Mouse (Mus musculus) embryonic facial prominence, embryonic 11.5 days (tissue): ENCODE measurements at regions not wholly inside any gene's neighbourhood (a gene's known extent, or its start where the extent isn't known, plus 50 kb on each side); places are given as distances from the start of the nearest gene placed in this dataset.

Experiments
- ATAC-seq: fragments of 200-750 bp; cut with Nextera tagmentation; replicated peaks from 2 replicates; pipeline ENCODE4 v1.8.0; 2017; ENCODE audit warnings: low read depth; ENCODE audit not compliant: insufficient number of reproducible peaks, low FRiP score, low TSS enrichment
- DNase-seq: peaks from one replicate; pipeline ENCODE4 v3.0.0-alpha.2; 2015; ENCODE audit warnings: low spot score
- H3K27ac ChIP-seq: fragments of 300-500 bp; sonication (generic); replicated peaks from 2 replicates; pipeline ENCODE4 v1.5.1; 2014; ENCODE audit warnings: mild to moderate bottlenecking, low read depth, low read length, control low read depth
- H3K27me3 ChIP-seq: fragments of 300-500 bp; sonication (generic); 2 replicates; pipeline ENCODE4 v1.6.1; 2014; ENCODE audit warnings: mild to moderate bottlenecking, low read length, moderate library complexity, mixed read lengths; ENCODE audit not compliant: control insufficient read depth, insufficient read depth
- H3K36me3 ChIP-seq: fragments of 300-500 bp; sonication (generic); replicated peaks from 2 replicates; pipeline ENCODE4 v1.6.1; 2014; ENCODE audit warnings: low read depth, mild to moderate bottlenecking, low read length, moderate library complexity, mixed read lengths; ENCODE audit not compliant: control insufficient read depth, insufficient read depth
- H3K4me1 ChIP-seq: fragments of 300-500 bp; sonication (generic); 2 replicates; pipeline ENCODE4 v1.6.1; 2014; ENCODE audit warnings: low read length, mixed read lengths; ENCODE audit not compliant: control insufficient read depth, insufficient read depth
- H3K4me2 ChIP-seq: fragments of 300-500 bp; sonication (generic); 2 replicates; pipeline ENCODE4 v1.6.1; 2014; ENCODE audit warnings: low read depth, mild to moderate bottlenecking, control low read depth, low read length, moderate library complexity
- H3K4me3 ChIP-seq: fragments of 300-500 bp; sonication (generic); 2 replicates; pipeline ENCODE4 v1.5.1; 2014; ENCODE audit warnings: low read depth, low read length, control low read depth
- H3K9ac ChIP-seq: fragments of 300-500 bp; sonication (generic); replicated peaks from 2 replicates; pipeline ENCODE4 v1.6.1; 2014; ENCODE audit warnings: mild to moderate bottlenecking, control low read depth, low read length
- H3K9me3 ChIP-seq: fragments of 300-500 bp; sonication (generic); replicated peaks from 2 replicates; pipeline ENCODE4 v1.6.1; 2016; ENCODE audit warnings: mild to moderate bottlenecking, low read length, inconsistent platforms, mixed read lengths; ENCODE audit not compliant: control insufficient read depth
- WGBS: fragments of 180-500 bp; shearing (Covaris S2); extraction: QIAGEN DNeasy Blood & Tissue Kit; methylation state at CpG from one replicate; pipeline ENCODE4 v1.1.7; 2014; 5-methylcytosine and 5-hydroxymethylcytosine counted together

DNA sequence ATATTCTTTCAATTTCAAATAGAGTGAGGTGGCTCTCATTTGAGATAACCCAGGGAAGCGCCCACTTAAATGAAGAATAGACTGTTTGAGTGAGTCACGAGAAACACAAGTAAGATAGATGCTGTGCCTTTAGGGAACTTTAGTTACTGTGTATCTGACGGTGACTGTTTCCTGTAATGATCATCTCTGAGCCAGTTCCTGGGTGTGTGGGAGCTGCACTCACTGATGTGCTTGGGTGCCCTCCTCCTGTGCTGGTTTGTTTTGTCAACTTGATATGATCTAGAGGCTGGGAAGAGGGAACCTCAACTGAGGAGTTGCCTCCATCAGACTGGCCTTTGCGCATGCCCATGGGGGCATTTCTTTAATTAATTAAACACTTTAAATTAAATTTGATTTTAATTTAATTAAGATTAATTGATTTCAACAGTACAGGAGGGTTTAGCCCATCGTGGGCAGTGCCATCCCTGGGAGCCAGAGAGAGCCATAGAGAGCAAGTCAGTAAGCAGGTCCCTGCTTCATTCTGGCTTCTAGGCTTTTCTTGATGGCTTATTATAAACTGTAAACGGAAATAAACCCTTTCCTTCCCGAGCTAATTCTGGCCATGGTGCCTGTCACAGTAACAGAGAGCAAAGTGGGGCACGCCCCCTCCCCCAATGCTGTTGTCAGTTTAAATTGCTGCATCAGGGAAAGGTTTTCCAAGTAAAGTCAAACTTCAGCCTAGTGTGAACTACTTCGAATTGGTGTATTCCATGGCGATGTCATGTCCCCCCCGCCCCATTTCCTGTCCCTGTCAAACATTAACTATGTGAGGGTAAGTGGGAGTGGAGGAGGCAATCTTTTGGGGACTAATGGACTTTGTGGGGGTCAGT, 202.9 kb upstream of the Id2 start:
- no peaks in the 10 kb centered on the region for H3K9me3 ChIP-seq
- no peaks in the 10 kb centered on the region for H3K4me1 ChIP-seq
- ATAC-seq (no peak), DNase-seq (no peak)
- H3K27me3 ChIP-seq, result no peaks in the 10 kb centered on the region
- no peak overlapping the region for H3K27ac ChIP-seq
- no peak overlapping the region for H3K4me2 ChIP-seq
- no peak overlapping the region for H3K9ac ChIP-seq
- WGBS, result 69% methylated on average over 11 of the region's 11 CpGs
- H3K4me3 ChIP-seq, result no peak overlapping the region
- H3K36me3 ChIP-seq, result no peaks in the 10 kb centered on the region

DNA sequence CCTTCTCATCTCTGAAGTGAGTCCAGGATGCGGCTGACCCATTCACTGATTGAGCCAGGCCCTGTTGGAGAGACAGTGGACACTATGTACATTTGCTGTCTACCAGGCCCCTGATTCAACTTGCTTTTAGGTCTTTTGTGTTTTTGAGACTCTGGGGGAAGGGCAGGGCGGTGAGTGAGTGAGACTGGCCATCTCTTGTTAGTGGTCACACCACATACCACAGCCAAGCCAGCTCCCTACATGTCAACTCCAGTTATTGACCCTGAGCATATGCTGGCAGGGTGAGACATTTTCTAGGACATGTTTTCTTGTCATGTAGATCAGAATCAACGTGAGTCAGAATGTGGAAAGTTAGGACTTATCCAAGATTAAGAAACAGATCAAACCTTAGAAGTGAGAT, 201.8 kb upstream of the Id2 start:
- WGBS, result 86% methylated on average over 3 of the region's 3 CpGs
- ATAC-seq, result no peak
- H3K9me3 ChIP-seq, result no peaks in the 10 kb centered on the region
- no peaks in the 10 kb centered on the region for H3K27me3 ChIP-seq
- no peaks in the 10 kb centered on the region for H3K36me3 ChIP-seq
- no peaks in the 10 kb centered on the region for H3K4me1 ChIP-seq
- H3K4me3 ChIP-seq, result no peak overlapping the region
- H3K9ac ChIP-seq, result no peak overlapping the region
- DNase-seq, result no peak
- H3K4me2 ChIP-seq, result no peak overlapping the region
- H3K27ac ChIP-seq, result no peak overlapping the region

DNA sequence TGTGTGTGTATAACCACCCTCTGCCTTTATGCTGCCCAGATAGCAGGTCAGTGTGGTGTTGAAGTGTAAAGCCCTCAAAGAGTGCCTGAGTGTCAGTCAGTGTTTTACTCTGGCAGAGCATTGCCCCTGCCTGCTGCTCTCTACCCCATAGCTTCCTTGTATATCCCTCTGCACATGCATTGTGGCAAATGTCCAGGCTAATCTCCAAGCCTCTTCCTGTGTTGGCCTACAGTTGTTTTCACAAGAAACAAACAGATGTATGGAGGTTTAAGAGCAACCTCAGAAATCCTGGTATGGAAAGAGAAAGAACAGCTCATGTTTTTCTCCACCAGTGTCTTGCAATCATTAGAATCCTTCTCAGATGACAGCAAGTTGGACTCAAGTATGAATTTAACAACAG, 201.0 kb upstream of the Id2 start:
- DNase-seq (no peak), ATAC-seq (no peak)
- no peak overlapping the region for H3K9ac ChIP-seq
- no peaks in the 10 kb centered on the region for H3K9me3 ChIP-seq
- H3K27ac ChIP-seq, result no peak overlapping the region
- H3K27me3 ChIP-seq, result no peaks in the 10 kb centered on the region
- H3K4me3 ChIP-seq, result no peak overlapping the region
- no peaks in the 10 kb centered on the region for H3K4me1 ChIP-seq
- H3K4me2 ChIP-seq, result no peak overlapping the region
- H3K36me3 ChIP-seq, result no peaks in the 10 kb centered on the region

DNA sequence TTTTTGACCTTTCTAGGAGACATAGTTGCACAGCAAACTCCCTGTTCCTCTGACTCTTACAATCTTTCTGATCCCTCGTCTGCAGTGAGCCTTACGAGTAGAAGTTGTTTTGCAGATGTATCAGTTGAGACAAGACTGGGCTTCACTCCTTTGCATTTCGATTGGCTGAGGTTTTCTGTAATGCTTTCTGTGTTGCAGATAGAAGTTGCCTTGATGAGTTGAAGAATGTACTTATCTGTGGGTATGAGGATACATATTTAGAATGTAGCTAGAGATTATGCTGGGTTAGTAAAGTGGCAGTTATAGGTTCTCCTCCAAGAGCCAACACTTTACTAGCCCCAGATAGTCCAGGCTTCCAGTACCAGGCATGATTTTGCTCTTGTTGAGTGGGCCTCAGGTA, 199.7 kb upstream of the Id2 start:
- ATAC-seq, result no peak
- no peaks in the 10 kb centered on the region for H3K4me1 ChIP-seq
- H3K4me2 ChIP-seq, result no peak overlapping the region
- H3K36me3 ChIP-seq, result no peaks in the 10 kb centered on the region
- DNase-seq, result no peak
- 90% methylated on average over 3 of the region's 3 CpGs for WGBS
- H3K4me3 ChIP-seq, result no peak overlapping the region
- H3K9me3 ChIP-seq, result no peaks in the 10 kb centered on the region
- H3K27me3 ChIP-seq, result no peaks in the 10 kb centered on the region
- no peak overlapping the region for H3K27ac ChIP-seq
- H3K9ac ChIP-seq, result no peak overlapping the region

DNA sequence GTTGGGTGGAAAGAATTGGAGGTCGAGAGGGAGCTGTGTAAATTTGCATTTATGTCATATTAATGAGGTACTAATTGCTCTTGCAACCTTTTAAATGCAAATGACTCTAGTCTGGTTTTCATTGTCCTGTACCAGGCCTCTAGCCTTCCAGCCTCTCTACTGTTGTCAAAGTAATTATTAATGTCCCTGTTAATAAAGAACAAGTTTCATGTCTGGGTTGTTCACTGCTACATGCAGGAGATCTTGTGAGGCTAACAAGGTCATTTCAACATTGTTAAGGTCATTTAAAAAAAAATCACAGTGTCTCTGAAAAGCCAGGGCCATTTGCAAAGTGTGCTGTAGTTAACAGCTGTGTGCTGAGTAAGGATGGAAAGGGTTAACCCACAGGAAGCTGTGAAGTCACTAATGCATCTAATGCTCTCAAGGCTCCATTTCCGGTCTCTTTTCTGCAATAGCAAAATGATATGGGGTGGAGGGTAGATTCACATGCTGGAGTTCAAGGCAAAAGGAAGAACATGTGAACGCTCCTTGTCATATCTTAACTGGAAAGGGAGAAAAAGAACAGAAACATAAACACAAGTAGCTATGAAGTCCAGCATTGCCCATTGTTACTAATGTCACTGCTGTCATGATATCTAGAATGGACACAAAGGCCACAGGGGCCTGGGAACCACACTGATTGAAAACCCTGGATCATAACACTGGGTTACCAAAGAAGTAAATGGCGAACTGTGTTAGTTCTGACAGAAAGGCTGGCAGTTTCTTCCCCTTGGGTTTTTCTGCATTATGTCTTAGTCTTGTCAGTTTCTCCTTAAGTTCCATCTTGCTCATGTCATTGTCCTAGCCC, 197.5 kb upstream of the Id2 start:
- Histone ChIP-seq H3K4me3 (no peak overlapping the region), H3K9me3 (no peaks in the 10 kb centered on the region), H3K4me2 (no peak overlapping the region), H3K27ac (no peak overlapping the region), H3K36me3 (no peaks in the 10 kb centered on the region), H3K9ac (no peak overlapping the region), H3K27me3 (no peaks in the 10 kb centered on the region), H3K4me1 (no peaks in the 10 kb centered on the region)
- DNase-seq (peak; percentile 39), ATAC-seq (no peak)
- 47% methylated on average over 4 of the region's 4 CpGs for WGBS

DNA sequence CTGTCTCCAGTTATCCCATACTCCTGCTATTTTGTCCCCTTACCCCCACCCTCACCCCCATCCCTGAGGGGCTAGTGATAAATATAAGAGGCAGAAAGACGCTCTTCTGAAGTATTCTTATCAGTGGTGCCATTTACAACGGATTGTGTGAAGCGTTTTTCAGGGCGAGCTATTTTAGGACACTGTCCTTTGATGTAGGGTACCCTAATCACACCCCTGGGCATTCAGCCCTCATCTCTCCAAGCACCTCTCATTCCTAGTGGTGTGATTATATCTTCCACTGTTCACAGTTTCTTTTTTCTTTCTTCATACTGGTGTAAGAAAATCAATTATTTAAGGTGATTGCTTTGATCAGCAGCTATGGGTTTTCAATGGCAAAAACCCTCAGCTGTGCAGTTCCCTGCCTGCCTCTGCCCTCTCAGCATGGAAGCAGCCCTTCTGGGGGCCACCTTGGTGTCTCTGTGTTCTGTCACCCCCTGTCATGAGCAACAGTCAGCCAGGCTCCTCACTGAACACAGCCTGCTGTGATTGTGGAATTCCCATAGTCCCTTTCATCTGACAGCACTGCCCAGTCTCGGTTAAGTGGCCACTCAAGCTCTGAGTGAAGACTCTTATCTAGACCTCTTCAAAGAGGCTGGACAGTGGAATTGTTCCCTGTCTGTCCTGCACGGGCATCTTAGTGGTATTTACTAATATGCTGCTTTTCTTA, 196.7 kb upstream of the Id2 start:
- DNase-seq (no peak), ATAC-seq (no peak)
- Histone ChIP-seq H3K9me3 (no peaks in the 10 kb centered on the region), H3K4me1 (no peaks in the 10 kb centered on the region), H3K9ac (no peak overlapping the region), H3K4me2 (no peak overlapping the region), H3K27ac (no peak overlapping the region), H3K36me3 (no peaks in the 10 kb centered on the region), H3K27me3 (no peaks in the 10 kb centered on the region), H3K4me3 (no peak overlapping the region)
- WGBS, result 48% methylated on average over 6 of the region's 6 CpGs

DNA sequence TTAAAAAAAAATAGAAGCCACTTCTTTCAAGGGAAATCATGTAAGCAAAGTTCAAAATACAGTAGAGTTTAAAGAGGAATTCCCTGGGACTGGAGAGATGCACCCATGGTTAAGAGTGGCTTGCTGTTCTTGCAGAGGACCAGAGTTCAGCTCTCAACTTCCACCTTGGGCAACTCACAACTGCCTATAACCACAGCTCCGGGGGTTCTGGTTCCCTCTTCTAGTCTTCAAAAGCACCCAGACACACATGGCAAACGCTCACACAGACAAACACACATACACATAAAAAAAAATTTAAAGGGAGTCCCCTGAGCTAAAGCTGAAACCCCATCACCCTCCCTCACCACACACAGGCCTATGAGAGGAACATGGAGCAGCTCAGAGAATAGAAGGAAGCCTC, 192.4 kb upstream of the Id2 start:
- no peaks in the 10 kb centered on the region for H3K27me3 ChIP-seq
- no peaks in the 10 kb centered on the region for H3K36me3 ChIP-seq
- DNase-seq, result no peak
- no peak overlapping the region for H3K27ac ChIP-seq
- H3K4me3 ChIP-seq, result no peak overlapping the region
- WGBS, result 82% methylated on average over 2 of the region's 2 CpGs
- ATAC-seq, result no peak
- H3K4me1 ChIP-seq, result no peaks in the 10 kb centered on the region
- no peak overlapping the region for H3K9ac ChIP-seq
- H3K4me2 ChIP-seq, result no peak overlapping the region
- H3K9me3 ChIP-seq, result no peaks in the 10 kb centered on the region

DNA sequence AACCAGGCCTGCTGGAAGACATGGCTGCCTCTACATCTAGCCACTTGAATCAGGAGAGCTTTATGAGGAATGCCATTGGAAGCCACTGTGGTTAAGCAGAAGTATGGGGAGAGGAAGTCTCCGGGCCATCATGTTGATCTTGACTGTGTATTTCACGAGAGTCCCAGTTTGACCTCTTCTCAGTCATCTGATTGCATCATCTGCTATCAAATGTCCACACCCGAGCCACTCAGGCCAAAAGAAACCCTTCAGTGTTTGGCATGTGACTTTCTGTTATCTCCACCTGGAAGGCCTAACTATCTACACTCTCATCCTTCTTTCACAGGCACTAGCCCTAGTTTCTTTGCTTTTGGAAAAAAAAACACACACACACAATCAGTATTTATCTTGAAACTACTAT, 186.9 kb upstream of the Id2 start:
- H3K9me3 ChIP-seq, result no peaks in the 10 kb centered on the region
- H3K27ac ChIP-seq, result no peak overlapping the region
- H3K27me3 ChIP-seq, result no peaks in the 10 kb centered on the region
- no peak for DNase-seq
- no peaks in the 10 kb centered on the region for H3K36me3 ChIP-seq
- no peak overlapping the region for H3K4me3 ChIP-seq
- 78% methylated on average over 3 of the region's 3 CpGs for WGBS
- no peak overlapping the region for H3K9ac ChIP-seq
- no peaks in the 10 kb centered on the region for H3K4me1 ChIP-seq
- no peak for ATAC-seq
- H3K4me2 ChIP-seq, result no peak overlapping the region
